Mouse (Mus musculus): ENCODE data around the gene Mia. TPM values are rescaled to one million over a fixed set of nuclear protein-coding genes. Genes with fewer than 3 reads are reported as not detected.

Mia gene
- total and polyA plus RNA-seq, 3 experiments = 0.44 to 2.0 (median 1.1) TPM

DNA sequence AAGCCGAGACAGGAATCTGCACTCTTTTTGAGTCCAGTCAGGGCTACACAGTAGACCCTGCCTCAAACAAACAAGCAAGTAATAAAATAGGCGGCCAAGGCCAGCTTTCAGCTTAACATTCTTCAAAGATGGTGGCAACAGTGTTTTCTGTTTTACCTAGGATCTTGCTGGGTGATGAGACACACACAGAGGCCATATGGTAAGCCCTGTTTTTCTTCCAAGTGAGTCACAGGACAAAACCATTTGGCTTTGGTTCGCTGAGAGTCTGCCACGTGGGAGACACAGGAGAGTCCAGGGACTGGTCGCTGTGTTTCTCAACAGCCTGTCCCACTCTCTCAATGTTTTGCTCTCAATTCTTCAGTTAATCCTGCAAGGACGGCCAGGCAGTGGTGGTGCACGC lies 37.6 kb upstream of the Mia start:
- Histone ChIP-seq H3K9me3 (replicated peaks; ENCODE audit: low read length) (no peaks in the 10 kb centered on the region), H3K9ac (ENCODE audit: insufficient read depth, low read depth) (no peak overlapping the region), H3K4me3 (replicated peaks in 1 of 3; ENCODE audit: low read depth in 2 of 3, low read length in 2 of 3, poor library complexity in 1 of 3) (no peak overlapping the region), H3K79me2 (replicated peaks; ENCODE audit: control insufficient read depth, extremely low read depth, insufficient read depth, poor library complexity, severe bottlenecking) (no peaks in the 10 kb centered on the region), H3K36me3 (replicated peaks in 1 of 2; ENCODE audit: control insufficient read depth in 1 of 2, insufficient read depth in 1 of 2, low read length in 1 of 2) (peaks cover 18 to 73% of the 10 kb centered on the region in 2 experiments), H3K4me1 (ENCODE audit: control insufficient read depth in 1 of 2, insufficient read depth in 2 of 2) (peaks cover 4 to 30% of the 10 kb centered on the region in 2 experiments; a peak in 3 of 4 replicates), H3K4me2 (ENCODE audit: insufficient read depth, low read depth, poor library complexity, severe bottlenecking) (no peak overlapping the region), H3K27ac (ENCODE audit: insufficient read depth, low read depth) (no peak overlapping the region), H3K27me3 (replicated peaks) (no peaks in the 10 kb centered on the region)
- dilution Hi-C loops (cut with MboI; ENCODE audit: extremely low pct_ligation_motif_present, extremely low pct_unique_long_range_greater_than_20kb, low sequenced_read_pairs) (no loop called here), in situ Hi-C loops (cut with MboI; ENCODE audit: low pct_ligation_motif_present, low pct_unique_long_range_greater_than_20kb, low sequenced_read_pairs) (no loop called here)
- TF ChIP-seq POLR2AphosphoS2 (IDR thresholded peaks at IDR 0.05; ENCODE audit: low read depth, low read length) (no peak), EP300 (IDR thresholded peaks at IDR 0.05; ENCODE audit: low read length) (no peak), ZC3H11A (IDR thresholded peaks at IDR 0.05; ENCODE audit: low read depth, low read length) (no peak), MYC (IDR thresholded peaks at IDR 0.05; ENCODE audit: low read depth, low read length) (no peak), MAFK (IDR thresholded peaks at IDR 0.05; ENCODE audit: insufficient replicate concordance, low read length) (no peak), USF1 (IDR thresholded peaks at IDR 0.05; ENCODE audit: low read depth, low read length) (no peak), RAD21 (IDR thresholded peaks at IDR 0.05; ENCODE audit: low read depth, low read length) (no peak), HCFC1 (IDR thresholded peaks at IDR 0.05; ENCODE audit: low read depth, low read length) (no peak), NRF1 (IDR thresholded peaks at IDR 0.05; ENCODE audit: low read depth, low read length) (no peak), JUN (IDR thresholded peaks at IDR 0.05; ENCODE audit: insufficient read depth, low read depth, low read length) (no peak), MEF2A (IDR thresholded peaks at IDR 0.05; ENCODE audit: borderline replicate concordance, low read depth, low read length) (no peak), IRF4 (IDR thresholded peaks at IDR 0.05; ENCODE audit: low read depth, low read length) (no peak), MAX (IDR thresholded peaks at IDR 0.05; ENCODE audit: low read length) (no peak), USF2 (conservative IDR thresholded peaks at IDR 0.05; ENCODE audit: low read depth, low read length) (no peak), ZKSCAN1 (IDR thresholded peaks at IDR 0.05; ENCODE audit: borderline replicate concordance, low read depth, low read length) (no peak), TBP (conservative IDR thresholded peaks at IDR 0.05; ENCODE audit: low read depth, low read length) (no peak)
- DNase-seq (ENCODE audit: extremely low read depth) = no peak

DNA sequence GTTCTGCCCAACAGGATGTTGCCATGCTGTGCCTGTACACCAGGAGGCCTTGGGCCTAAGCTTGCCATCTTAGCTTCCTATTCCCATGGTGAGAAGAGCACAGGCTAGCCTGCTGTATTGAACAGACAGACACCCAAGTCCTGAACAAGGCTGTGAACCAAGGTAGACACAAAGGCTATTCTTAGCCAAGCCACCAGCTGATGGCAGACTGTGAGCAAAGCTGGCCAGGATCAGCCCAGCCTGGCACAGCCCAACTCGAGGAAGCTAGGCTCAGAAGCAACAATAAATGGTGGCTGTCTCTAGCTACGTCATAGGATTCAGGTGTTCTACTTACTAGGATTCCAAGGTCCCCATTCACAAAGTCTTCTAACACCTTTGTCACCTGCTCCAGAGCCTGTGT lies 31.7 kb upstream of the Mia start:
- Histone ChIP-seq H3K4me3 (replicated peaks in 1 of 3; ENCODE audit: low read depth in 2 of 3, low read length in 2 of 3, poor library complexity in 1 of 3) (no peak overlapping the region), H3K9ac (ENCODE audit: insufficient read depth, low read depth) (no peak overlapping the region), H3K27ac (ENCODE audit: insufficient read depth, low read depth) (no peak overlapping the region), H3K9me3 (replicated peaks; ENCODE audit: low read length) (no peaks in the 10 kb centered on the region), H3K4me1 (ENCODE audit: control insufficient read depth in 1 of 2, insufficient read depth in 2 of 2) (peaks cover 0 to 12% of the 10 kb centered on the region in 2 experiments; a peak in 2 of 4 replicates), H3K36me3 (replicated peaks in 1 of 2; ENCODE audit: control insufficient read depth in 1 of 2, insufficient read depth in 1 of 2, low read length in 1 of 2) (peaks cover 49 to 88% of the 10 kb centered on the region in 2 experiments), H3K79me2 (replicated peaks; ENCODE audit: control insufficient read depth, extremely low read depth, insufficient read depth, poor library complexity, severe bottlenecking) (no peaks in the 10 kb centered on the region), H3K27me3 (replicated peaks) (no peaks in the 10 kb centered on the region), H3K4me2 (ENCODE audit: insufficient read depth, low read depth, poor library complexity, severe bottlenecking) (no peak overlapping the region)
- dilution Hi-C loops (cut with MboI; ENCODE audit: extremely low pct_ligation_motif_present, extremely low pct_unique_long_range_greater_than_20kb, low sequenced_read_pairs) (no loop called here), in situ Hi-C loops (cut with MboI; ENCODE audit: low pct_ligation_motif_present, low pct_unique_long_range_greater_than_20kb, low sequenced_read_pairs) (no loop called here)
- no peak for TF ChIP-seq MYC (IDR thresholded peaks at IDR 0.05; ENCODE audit: low read depth, low read length)
- no peak for TF ChIP-seq POLR2AphosphoS2 (IDR thresholded peaks at IDR 0.05; ENCODE audit: low read depth, low read length)
- no peak for TF ChIP-seq UBTF (IDR thresholded peaks at IDR 0.05; ENCODE audit: low read depth, low read length)
- no peak for DNase-seq (ENCODE audit: extremely low read depth)
